8 mouse cellular contexts compared by ENCODE assay signal in the genomic region with DNA sequence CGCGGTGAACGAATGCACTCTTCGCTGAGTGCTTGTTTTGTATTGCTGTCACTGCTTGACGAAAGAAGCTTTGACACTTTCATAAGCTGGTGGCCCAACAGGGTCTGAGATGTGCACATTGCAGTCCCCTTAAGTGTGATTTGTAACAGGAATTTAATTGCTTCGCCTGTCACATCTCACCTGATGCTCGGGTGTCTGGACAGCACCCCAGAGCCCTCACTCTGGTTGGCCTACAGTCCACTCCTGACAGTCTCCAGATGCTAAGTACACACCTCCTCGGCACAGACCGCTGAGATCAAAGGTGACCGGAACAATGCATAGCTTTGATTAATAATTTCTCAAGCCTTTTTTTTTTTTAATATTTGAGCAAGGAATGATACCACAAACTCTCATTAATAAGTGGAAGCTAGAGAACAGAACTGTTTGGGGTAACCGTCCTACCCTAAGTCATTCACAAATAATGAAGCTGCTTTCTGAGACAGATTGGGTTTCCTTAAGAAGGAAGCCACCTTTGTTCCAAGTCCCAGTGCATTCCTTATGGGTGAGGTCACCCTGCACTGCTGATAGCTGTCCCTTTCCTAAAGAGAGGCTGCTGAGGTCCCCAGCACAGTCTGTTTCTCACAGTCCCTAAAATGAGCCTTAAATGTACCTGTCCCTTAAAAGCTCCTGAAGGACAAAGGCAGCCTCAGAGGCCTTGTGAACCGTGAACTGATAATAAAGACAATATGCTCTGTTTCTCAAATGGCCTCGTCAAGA. TPM values are rescaled to one million over a fixed set of nuclear protein-coding genes. Genes with fewer than 3 reads are reported as not detected.
DNase-seq lines count a peak whose midpoint lies in the region; ATAC-seq lines count a peak whose summit lies in the region.

No protein-coding gene starts in this region.

- no peaks in the 10 kb centered on the region for H3K27me3 ChIP-seq in intestine, embryonic 16.5 days (replicated peaks; ENCODE audit: control insufficient read depth, insufficient read depth, low read length)

- 0 out of 2 replicates have a peak overlapping the region, but pooled peaks have one; percentile 1 for H3K4me2 ChIP-seq in intestine, embryonic 16.5 days (ENCODE audit: low read depth, low read length)

- 53% methylated on average over 13 of the region's 13 CpGs for WGBS in intestine, embryonic 16.5 days

- H3K4me1 ChIP-seq in intestine, embryonic 16.5 days (ENCODE audit: control insufficient read depth, insufficient read depth, low read length) = peaks cover 7% of the 10 kb centered on the region; the same call in 1 of the 2 replicates

- H3K4me3 ChIP-seq in intestine, embryonic 16.5 days (ENCODE audit: low read length) = no peak overlapping the region

- ATAC-seq in intestine, embryonic 16.5 days = peak; percentile 91
- no peak for ATAC-seq in megakaryocyte-erythroid progenitor cell, adult 5-6 weeks (replicated peaks; ENCODE audit: low FRiP score, low TSS enrichment, poor library complexity, severe bottlenecking)

- no peak overlapping the region for H3K9ac ChIP-seq in intestine, embryonic 16.5 days (ENCODE audit: low read depth, low read length)

- H3K27ac ChIP-seq in intestine, embryonic 16.5 days (ENCODE audit: low read length) = peak overlapping the region; percentile 67

- H3K36me3 ChIP-seq in intestine, embryonic 16.5 days (ENCODE audit: control insufficient read depth, insufficient read depth, low read length) = no peaks in the 10 kb centered on the region

- peak; percentile 39 for DNase-seq in testis, postnatal 14 days (ENCODE audit: low spot score)
- DNase-seq in testis, postnatal 10 days (ENCODE audit: low spot score) = no peak
- peak; percentile 53 for DNase-seq in heart, adult 8-10 months (ENCODE audit: low spot score)
- DNase-seq in cerebellum, adult 9-10 months = no peak
- no peak for DNase-seq in urinary bladder, postnatal 4 days (ENCODE audit: low spot score in 2 of 2)
- DNase-seq in layer of hippocampus, postnatal 14 days (ENCODE audit: low spot score in 2 of 2) = no peak

- H3K9me3 ChIP-seq in intestine, embryonic 16.5 days (ENCODE audit: control insufficient read depth, low read length) = 0 out of 2 replicates have a peak, but pooled peaks cover 3% of the 10 kb centered on the region

RNA-seq across cellular contexts. Expression of gene Sh3rf1, which starts 23.8 kb away (rescaled TPM):
- total RNA-seq in heart, adult 8-10 months (2022) = 1 to 10 TPM; 4.7 to 6.4 (median 5.5) TPM
- 11.0 and 12.1 TPM in 2 replicates for polyA plus RNA-seq in intestine, embryonic 16.5 days (2015; fragmentation: Nextera tagmentation; extraction: Ambion mirVana)
- 1.8 and 2.8 TPM in 2 replicates for total RNA-seq in megakaryocyte-erythroid progenitor cell, adult 5-6 weeks (2014; fragmentation: Nextera tagmentation)
- total RNA-seq in megakaryocyte-erythroid progenitor cell, adult 5-6 weeks (2017) = 0.14 and 0.91 TPM in 2 replicates
- total RNA-seq in layer of hippocampus, postnatal 14 days (2021) = 10 to 100 TPM; 74.7 to 78.0 TPM

Comparison
In these comparisons a context has a peak if more than half of its experiments do, and no peak if none do; other contexts are left out.
1. DNase-seq: peak in testis, postnatal 14 days (single experiment) and heart, adult 8-10 months (single experiment); none in testis, postnatal 10 days (single experiment), cerebellum, adult 9-10 months (single experiment), urinary bladder, postnatal 4 days (0 of 2) and layer of hippocampus, postnatal 14 days (0 of 2).
2. RNA of gene Sh3rf1, which starts 23.8 kb away (total RNA-seq): 74.7 to 78.0 TPM in layer of hippocampus, postnatal 14 days; 4.7 to 6.4 TPM in heart, adult 8-10 months and 0.14 to 2.8 TPM in megakaryocyte-erythroid progenitor cell, adult 5-6 weeks; every median in the first group is over 10 times any median in the second.